Mouse (Mus musculus) thymus, postnatal 10 days (tissue): ENCODE measurements around the gene Rnf208.

Experiments used
- DNase-seq, 2 experiments: peaks; one replicate each; pipeline ENCODE4 v3.0.0; 2021; ENCODE audit warnings: low spot score in 2 of 2

The Rnf208 gene

DNA sequence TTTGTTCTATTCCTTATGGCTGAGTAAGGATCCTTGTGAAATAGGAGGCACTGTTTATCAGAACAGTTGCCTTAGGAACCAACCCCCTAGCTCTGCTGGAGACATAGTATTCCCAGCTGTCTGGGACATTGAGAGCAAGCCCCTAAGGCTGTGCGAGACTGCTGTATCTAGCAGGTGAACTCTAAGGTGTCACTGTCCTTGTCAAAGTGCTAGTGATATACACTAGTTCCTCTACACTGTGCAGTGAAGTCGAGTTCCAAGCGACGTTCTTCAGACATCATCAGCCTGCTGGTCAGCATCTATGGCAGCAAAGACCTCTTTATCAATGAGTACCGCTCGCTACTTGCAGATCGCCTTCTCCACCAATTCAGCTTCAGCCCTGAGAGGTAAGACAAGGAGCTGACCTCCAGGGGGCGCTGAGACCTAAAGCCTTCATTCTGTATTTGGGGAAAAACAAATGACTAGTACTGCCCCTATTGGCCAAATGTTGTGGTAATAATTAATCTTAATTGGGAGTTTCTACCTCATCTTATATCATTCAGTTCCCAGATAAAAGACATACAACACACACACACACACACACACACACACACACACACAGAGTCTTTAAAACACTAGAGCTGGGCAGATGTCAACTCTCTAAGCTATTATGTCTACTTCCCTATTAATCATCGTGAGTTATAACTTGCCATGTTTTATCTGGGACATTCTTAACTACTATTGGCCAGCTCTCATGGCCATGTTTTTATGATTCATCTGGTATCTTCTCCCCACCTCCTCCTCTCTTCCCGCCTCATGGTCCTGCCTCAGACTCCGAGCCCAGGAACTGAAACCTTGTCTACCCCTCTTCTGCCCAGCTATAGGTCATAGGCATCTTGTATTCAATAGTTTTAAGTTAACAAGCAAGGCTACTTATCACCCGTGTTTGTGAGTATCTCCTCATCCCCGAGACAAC is 37.1 kb downstream of the Rnf208 start:
- peak; percentile 54 to 78 for DNase-seq

DNA sequence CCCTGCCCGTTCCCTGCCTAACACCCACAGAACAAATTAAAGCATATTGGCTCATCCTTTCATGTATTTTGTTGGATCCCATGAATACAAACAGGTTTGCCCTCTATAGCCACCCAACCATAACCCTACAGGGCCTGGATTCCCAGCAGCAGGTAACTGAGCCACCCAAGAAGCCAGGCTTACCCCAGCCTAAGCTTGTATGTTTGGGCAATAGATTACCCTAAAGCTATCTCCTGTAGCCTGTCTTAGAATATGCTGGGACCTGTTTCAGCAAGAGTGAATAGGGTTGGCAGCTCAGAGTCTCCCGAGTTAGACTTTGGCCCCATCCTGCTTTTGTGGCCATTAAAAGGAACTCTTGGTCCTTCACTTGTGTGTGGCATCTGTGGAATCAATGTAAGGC is 43.5 kb downstream of the Rnf208 start:
- DNase-seq: no peak

DNA sequence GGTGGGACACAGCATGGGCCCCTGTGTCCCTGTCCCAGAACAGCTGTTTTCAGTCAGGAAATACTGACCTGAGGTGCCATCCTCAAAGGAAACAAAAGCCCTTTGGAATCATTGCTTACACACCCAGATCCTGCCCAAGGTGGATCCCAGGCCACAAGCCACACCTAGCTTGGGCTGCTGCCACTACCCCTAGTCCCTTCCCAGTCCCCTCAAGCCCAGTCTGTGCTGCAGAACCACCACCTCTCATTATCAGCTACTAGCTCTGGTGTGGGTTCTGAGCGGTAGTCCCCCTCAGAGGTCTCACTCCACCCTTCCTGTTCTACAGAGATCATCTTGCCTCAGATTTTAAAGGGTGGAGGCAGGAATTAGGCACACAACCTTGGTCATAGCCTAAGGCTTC is 44.3 kb downstream of the Rnf208 start:
- DNase-seq: no peak

DNA sequence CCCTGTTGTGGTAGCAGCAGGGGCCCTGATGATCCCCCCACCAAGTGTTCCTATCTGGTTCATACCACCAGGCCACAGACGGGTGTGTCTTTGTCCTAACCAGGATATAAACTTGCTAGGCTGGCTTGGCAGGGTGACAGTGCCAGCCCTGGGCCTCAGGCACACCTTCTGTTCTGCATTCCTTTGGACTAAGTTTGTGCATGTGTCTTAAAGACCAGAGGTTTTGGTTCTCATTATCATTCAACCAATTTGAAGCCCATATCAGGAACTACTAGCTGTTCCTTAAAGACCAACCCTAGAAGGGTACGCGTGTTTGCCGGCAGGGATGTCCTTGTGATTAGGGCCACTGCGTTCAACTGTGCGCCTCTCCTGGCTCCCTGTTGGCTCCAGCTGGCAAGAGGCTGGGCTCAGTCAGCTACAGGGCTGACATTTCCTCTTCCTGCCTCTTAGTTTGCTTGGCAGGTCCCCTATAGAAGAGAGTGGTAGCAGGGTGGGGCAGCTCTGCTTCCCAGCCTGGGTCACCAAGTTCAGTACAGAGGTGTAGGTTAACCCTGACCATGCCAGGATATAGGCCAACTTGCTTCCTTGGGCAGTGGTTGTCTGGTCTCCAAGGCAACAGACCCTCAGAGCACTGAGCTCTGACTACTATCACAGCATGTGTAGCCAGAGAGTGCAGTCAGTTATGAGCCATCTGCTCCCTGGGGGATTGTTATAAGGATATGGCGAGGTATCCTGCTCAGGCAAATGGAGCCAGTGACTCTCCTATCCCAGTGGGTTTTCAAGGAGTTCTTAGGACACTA is 45.0 kb downstream of the Rnf208 start:
- no peak for DNase-seq

DNA sequence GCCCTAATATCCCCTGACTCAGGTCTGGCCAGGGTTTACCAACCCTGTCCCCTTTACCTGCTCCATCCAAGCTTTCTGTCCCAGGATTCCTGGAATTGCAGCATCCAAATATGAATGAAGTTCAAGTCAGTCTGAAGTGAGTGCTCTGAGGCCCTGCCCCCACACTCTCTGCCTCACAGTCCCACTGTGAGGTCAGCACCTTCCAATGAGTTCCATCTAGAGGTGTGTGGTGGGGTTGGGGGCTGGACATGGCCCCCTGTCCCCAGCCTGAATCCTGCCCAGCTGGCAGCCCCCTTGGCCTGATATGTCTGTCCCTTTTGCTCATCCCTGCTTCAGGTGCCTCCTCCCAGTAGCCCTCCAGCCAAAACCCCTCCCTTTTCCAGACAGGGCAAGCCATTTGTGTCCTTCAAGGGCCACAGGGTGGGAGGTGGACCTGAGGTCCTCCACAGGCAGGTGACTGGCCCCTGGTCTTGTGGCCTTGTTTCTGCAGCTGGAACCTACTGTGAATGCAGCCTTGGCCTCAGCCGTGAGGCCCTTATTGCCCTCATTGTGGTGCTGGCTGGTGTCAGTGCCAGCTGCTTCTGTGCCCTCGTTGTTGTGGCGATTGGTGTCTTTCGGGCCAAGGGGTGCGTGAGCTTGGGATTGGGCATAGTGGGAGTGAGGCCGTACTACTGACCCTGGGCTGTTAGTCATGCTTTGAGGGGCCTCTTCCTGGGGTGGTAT is 46.0 kb downstream of the Rnf208 start, which contains the start of gene Tmem210:
Tmem210 (plus strand) TSS at position 219 of the 723 bp plus-strand sequence.
- no peak for DNase-seq

DNA sequence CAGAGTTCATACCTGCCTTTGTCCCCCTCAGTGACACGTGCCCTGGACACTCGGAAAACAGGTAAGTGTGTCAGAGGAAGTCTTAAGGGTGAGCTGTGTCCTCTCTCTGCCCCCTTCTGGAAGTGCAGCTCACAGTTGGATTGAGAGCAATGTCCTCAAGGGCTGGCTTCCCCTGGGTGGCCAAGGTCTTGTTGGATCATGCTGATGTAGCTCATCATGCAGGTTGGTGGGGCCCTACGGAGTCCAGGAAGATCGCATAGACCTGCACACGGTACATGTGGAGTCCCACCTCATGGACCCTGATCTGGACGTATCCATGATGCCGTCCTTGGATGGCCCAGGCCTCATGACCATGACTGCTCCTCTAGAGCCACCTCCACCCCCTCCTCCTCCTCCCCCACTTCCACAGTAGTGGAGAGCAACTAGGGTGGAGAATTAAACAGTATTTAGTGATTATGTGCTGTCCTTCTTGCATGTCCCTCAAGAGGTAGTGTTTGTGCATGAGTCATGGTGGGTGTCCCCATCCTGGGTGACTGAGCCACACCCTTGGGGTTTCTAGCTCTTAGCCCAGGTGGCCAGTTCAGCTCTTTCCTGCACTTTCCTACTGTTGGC is 46.8 kb downstream of the Rnf208 start:
- DNase-seq: no peak

DNA sequence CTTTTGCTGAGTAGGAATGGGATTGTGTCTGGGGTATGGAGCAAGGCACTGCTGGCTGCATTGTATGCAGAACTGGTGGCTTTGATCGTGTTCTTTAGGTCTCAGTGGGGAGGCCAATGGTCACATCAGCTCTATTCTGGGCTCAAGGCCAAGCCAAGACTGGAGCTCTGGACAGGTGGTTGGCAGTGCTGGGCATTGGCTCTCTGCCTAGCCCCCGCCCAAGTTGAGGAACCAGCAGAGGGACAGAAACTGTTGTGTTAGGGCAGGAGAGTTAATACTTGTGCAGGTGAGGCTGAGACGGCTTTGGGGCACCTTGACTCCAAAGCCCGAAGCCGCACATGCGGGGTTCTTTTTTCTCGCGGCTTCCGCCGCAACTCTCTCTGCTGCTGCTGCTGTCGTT is 47.6 kb downstream of the Rnf208 start, which contains the start of gene Lrrc26:
Lrrc26 (plus strand) TSS at position 265 of the 400 bp plus-strand sequence.
- no peak for DNase-seq

DNA sequence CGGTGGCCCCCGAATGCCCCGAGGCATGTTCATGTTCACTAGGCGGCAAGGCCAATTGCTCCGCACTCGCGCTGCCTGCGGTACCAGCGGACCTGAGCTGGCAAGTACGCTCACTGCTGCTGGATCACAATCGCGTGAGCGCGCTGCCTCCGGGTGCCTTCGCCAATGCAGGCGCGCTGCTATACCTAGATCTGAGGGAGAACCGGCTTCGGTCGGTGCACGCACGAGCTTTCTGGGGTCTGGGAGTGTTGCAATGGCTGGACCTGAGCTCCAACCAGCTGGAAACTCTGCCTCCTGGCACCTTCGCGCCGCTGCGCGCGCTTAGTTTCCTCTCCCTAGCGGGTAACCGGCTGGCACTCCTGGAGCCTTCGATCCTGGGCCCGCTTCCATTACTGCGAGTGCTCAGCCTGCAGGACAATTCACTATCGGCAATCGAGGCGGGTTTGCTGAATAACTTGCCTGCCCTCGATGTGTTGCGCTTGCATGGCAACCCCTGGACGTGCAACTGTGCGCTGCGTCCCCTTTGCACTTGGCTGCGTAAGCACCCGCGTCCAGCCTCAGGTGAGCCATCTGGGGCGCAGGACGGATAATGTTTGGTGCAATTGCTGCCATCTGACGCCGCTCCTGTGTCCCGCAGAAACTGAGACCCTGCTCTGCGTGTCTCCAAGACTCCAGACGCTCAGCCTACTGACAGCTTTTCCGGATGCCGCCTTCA is 48.2 kb downstream of the Rnf208 start:
- no peak for DNase-seq

DNA sequence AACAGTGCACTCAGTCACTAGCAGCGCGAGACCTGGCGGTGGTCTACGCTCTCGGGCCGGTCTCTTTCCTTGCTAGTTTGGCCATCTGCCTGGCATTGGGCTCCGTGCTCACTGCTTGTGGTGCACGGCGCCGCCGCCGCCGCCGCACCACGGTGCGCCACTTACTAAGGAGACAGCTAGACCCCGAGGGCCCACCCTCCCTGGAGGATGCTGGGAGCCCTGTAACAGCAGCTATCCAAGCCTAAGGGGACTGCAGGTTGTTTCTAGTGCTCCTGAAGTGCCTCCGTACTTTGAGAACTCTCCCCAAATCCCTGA is 48.7 kb downstream of the Rnf208 start:
- DNase-seq: no peak

DNA sequence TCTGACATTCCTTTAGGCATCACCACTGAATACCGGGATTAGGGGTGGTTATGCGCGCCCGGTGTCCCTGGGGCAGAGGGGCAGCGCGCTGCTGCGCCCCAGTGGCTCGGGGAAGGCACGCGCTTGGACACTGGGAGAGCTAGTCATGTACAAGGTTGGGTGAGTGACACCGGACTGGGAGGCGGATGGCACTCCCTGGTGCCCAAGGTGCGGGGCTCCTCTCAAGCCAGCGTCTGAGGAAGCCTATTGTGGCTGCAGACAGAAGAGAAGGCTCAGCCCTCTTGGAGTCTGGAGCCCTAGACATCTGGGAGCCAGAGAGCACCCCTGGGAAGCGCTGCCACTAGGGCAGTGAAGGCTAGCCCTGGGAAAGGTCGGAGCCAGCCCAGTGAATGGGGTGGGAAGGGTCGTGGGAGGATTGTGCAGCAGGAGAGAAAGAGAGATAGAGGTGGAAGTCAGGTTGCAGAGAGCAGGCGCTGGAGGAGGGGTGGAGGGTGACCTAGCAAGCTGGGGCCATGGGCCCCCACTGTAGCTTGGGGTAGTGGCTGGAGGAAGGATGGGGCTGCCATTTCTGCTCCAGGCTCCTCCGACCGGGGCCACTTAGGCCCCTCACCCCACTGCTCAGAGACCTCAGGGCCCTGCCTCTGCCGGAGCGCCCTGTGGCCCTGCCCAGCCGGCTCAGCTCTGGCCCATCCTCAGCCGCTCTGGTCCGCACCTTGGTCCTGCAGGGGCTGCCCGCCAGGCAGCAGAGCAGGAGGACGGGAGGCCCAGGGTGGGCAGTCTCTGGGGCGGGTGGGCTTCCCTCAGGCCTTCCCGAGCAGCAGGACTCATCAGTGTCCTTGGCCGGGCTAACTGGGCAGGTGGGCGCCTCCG is 49.4 kb downstream of the Rnf208 start:
- no peak for DNase-seq

DNA sequence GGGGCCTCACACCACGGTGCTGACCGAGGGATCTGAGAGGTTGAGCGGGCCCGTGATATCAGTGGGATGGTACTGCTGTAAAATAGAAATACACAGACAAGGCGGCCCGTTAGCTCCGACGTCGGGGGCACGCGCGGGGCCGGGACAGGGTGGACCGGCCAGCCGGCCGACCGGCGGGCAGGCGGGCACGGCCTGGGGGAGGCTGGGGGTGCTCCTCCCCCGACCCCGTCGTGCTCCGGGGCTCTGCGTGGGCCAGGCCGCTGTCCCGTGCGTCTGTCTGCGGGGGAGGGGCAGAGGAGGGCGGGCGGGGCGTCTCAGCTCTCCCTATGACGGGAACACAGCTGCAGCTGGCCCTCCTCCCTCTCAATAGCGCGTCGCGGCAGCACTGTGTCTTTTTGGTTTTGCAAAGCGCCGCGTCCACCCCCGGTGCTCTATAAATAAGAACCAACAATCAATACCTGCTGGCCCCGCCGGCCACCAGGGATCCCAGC is 50.0 kb downstream of the Rnf208 start:
- DNase-seq: no peak

DNA sequence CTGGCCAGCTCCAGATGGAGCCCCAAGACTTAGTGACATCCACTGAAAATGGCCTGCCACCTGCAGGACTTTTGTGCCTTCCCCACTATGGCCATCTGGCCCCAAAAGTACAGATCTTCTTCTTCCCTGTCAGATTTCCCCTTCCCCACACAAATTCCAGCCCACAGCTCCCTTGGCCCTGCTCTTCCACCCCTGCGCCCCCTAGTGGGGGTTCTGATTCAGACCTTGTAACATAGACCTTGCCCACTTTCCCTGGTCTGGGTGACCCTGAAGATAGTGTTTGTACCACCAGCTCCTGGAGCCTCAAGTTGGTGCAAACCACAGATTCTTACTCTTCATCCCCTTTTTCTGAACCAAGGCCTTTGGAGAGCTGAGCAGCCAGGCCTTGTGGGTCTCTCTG is 50.8 kb downstream of the Rnf208 start:
- DNase-seq: peak; percentile 19 to 79

DNA sequence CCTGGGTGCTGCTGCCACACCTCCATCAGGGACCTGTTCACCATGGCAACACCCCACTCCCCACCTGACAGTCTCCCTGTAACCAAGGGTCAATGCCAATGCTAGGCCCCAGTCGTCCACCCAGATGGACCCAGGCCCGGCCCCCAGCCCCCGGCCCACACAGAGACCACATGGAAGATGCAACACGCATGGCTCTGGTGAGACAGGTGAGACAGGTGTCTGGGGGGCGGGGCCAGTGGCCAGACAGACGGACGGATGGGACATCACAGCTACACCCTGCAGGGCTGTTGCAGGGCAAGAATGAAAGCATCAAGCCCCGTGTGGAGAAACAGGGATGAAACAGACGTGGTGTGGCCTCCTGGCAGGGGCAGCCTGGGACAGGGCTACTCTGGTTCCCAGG is 51.7 kb downstream of the Rnf208 start:
- no peak for DNase-seq
